Mouse (Mus musculus) midbrain, embryonic 14.5 days (tissue): ENCODE data around the gene Hnrnpl. TPM values are rescaled to one million over a fixed set of nuclear protein-coding genes. Genes with fewer than 3 reads are reported as not detected.
A peak's percentile ranks its signal among the peaks of the same experiment; 100 is the strongest.

Experiments
- ATAC-seq: fragments of 200-750 bp; cut with Nextera tagmentation; 2 replicates; pipeline ENCODE4 v1.8.0; 2017; ENCODE audit warnings: moderate number of reproducible peaks, moderate library complexity; ENCODE audit not compliant: low FRiP score, low TSS enrichment
- DNase-seq: peaks from one replicate; pipeline ENCODE4 v3.0.0-alpha.2; 2015
- H3K27ac ChIP-seq: fragments of 300-500 bp; sonication (generic); replicated peaks from 2 replicates; pipeline ENCODE4 v1.5.1; 2014; ENCODE audit warnings: mild to moderate bottlenecking, low read depth, low read length, moderate library complexity
- H3K27me3 ChIP-seq: fragments of 300-500 bp; sonication (generic); 2 replicates; pipeline ENCODE4 v1.6.1; 2014; ENCODE audit warnings: low read length, control low read depth, mixed read lengths; ENCODE audit not compliant: control insufficient read depth, insufficient read depth
- H3K36me3 ChIP-seq: fragments of 300-500 bp; sonication (generic); 2 replicates; pipeline ENCODE4 v1.6.1; 2014; ENCODE audit warnings: low read length, control low read depth; ENCODE audit not compliant: control insufficient read depth, insufficient read depth
- H3K4me1 ChIP-seq: fragments of 300-500 bp; sonication (generic); 2 replicates; pipeline ENCODE4 v1.6.1; 2014; ENCODE audit warnings: mild to moderate bottlenecking, antibody characterized with exemption, low read length, control low read depth; ENCODE audit not compliant: control insufficient read depth, insufficient read depth
- H3K4me2 ChIP-seq: fragments of 300-500 bp; sonication (generic); 2 replicates; pipeline ENCODE4 v1.6.1; 2014; ENCODE audit warnings: mild to moderate bottlenecking, low read length, moderate library complexity
- H3K4me3 ChIP-seq: fragments of 300-500 bp; sonication (generic); replicated peaks from 2 replicates; pipeline ENCODE4 v1.5.1; 2014; ENCODE audit warnings: low read depth, low read length
- H3K9ac ChIP-seq: fragments of 300-500 bp; sonication (generic); replicated peaks from 2 replicates; pipeline ENCODE4 v1.6.1; 2014; ENCODE audit warnings: mild to moderate bottlenecking, low read length, moderate library complexity
- H3K9me3 ChIP-seq: fragments of 300-500 bp; sonication (generic); 2 replicates; pipeline ENCODE4 v1.6.1; 2016; ENCODE audit warnings: low read length, control low read depth, mixed read lengths; ENCODE audit not compliant: control insufficient read depth
- WGBS: fragments of 180-500 bp; shearing (Covaris S2); extraction: QIAGEN DNeasy Blood & Tissue Kit; methylation state at CpG from one replicate; pipeline ENCODE4 v1.1.7; 2014; 5-methylcytosine and 5-hydroxymethylcytosine counted together
- polyA plus RNA-seq: library from polyadenylated mRNA; unstranded; fragments of >200 nt; fragmentation: Nextera tagmentation; extraction: Ambion mirVana; gene quantifications from 2 replicates; pipeline ENCODE4 v1.2.1, GENCODE M21; 2014

Hnrnpl gene
- polyA plus RNA-seq, 1 experiment from 2014 or later = 170 TPM

- ATAC-seq = no peak
- WGBS = 92% methylated on average over 3 of the region's 3 CpGs
- DNase-seq = no peak
Observed at GRCm38 (mm10) chr7:28770309-28770708, 38.0 kb upstream of the Hnrnpl start.

GRCm38 (mm10) chr7:28771867-28772266 lies 36.5 kb upstream of the Hnrnpl start:
- Histone ChIP-seq H3K4me3 (no peak overlapping the region), H3K4me1 (peaks cover 10% of the 10 kb centered on the region), H3K27ac (no peak overlapping the region), H3K36me3 (peaks cover 14% of the 10 kb centered on the region; the same call in 1 of the 2 replicates), H3K4me2 (no peak overlapping the region), H3K9me3 (no peaks in the 10 kb centered on the region), H3K9ac (no peak overlapping the region), H3K27me3 (no peaks in the 10 kb centered on the region)
- 92% methylated on average over 11 of the region's 11 CpGs for WGBS
- ATAC-seq = no peak
- no peak for DNase-seq

More at GRCm38 (mm10) chr7:28770309-28770708, 38.0 kb upstream of the Hnrnpl start:
- no peak overlapping the region for H3K9ac ChIP-seq
- H3K4me2 ChIP-seq = no peak overlapping the region
- no peak overlapping the region for H3K4me3 ChIP-seq
- H3K27me3 ChIP-seq = no peaks in the 10 kb centered on the region
- H3K9me3 ChIP-seq = no peaks in the 10 kb centered on the region
- peaks cover 12% of the 10 kb centered on the region; the same call in 1 of the 2 replicates for H3K36me3 ChIP-seq
- H3K4me1 ChIP-seq = peaks cover 14% of the 10 kb centered on the region
- H3K27ac ChIP-seq = no peak overlapping the region

GRCm38 (mm10) chr7:28773163-28773562 lies 35.2 kb upstream of the Hnrnpl start:
- Histone ChIP-seq H3K36me3 (peaks cover 25% of the 10 kb centered on the region; the same call in 1 of the 2 replicates), H3K4me1 (no peaks in the 10 kb centered on the region), H3K27ac (no peak overlapping the region), H3K27me3 (no peaks in the 10 kb centered on the region), H3K9me3 (no peaks in the 10 kb centered on the region), H3K4me3 (no peak overlapping the region), H3K9ac (no peak overlapping the region), H3K4me2 (no peak overlapping the region)
- ATAC-seq = no peak
- DNase-seq = no peak
- 84% methylated on average over 3 of the region's 3 CpGs for WGBS

- H3K9ac ChIP-seq = no peak overlapping the region
- DNase-seq (peak; percentile 51), ATAC-seq (peak; percentile 66; the same call in 1 of the 2 replicates)
- H3K4me3 ChIP-seq = no peak overlapping the region
- H3K36me3 ChIP-seq = peaks cover 25% of the 10 kb centered on the region; the same call in 1 of the 2 replicates
- H3K9me3 ChIP-seq = no peaks in the 10 kb centered on the region
- peak overlapping the region; percentile 39; the same call in 1 of the 2 replicates for H3K27ac ChIP-seq
- H3K4me1 ChIP-seq = no peaks in the 10 kb centered on the region
- H3K4me2 ChIP-seq = no peak overlapping the region
- 46% methylated on average over 12 of the region's 12 CpGs for WGBS
- H3K27me3 ChIP-seq = no peaks in the 10 kb centered on the region
Observed at GRCm38 (mm10) chr7:28774164-28774563, 34.2 kb upstream of the Hnrnpl start.

- no peak overlapping the region for H3K27ac ChIP-seq
- no peak overlapping the region for H3K9ac ChIP-seq
- no peaks in the 10 kb centered on the region for H3K4me1 ChIP-seq
- DNase-seq = no peak
- H3K4me2 ChIP-seq = no peak overlapping the region
- ATAC-seq = no peak
- peaks cover 25% of the 10 kb centered on the region; the same call in 1 of the 2 replicates for H3K36me3 ChIP-seq
- no peak overlapping the region for H3K4me3 ChIP-seq
- no peaks in the 10 kb centered on the region for H3K27me3 ChIP-seq
- no peaks in the 10 kb centered on the region for H3K9me3 ChIP-seq
- 86% methylated on average over 7 of the region's 7 CpGs for whole genome bisulfite sequencing
Observed at GRCm38 (mm10) chr7:28775129-28775528, 33.2 kb upstream of the Hnrnpl start.

GRCm38 (mm10) chr7:28778825-28779224 lies 29.5 kb upstream of the Hnrnpl start:
- DNase-seq = no peak
- 86% methylated on average over 9 of the region's 9 CpGs for WGBS
- H3K4me2 ChIP-seq = no peak overlapping the region
- no peak for ATAC-seq
- H3K9me3 ChIP-seq = no peaks in the 10 kb centered on the region
- peaks cover 26% of the 10 kb centered on the region for H3K36me3 ChIP-seq
- no peak overlapping the region for H3K27ac ChIP-seq
- H3K27me3 ChIP-seq = no peaks in the 10 kb centered on the region
- no peaks in the 10 kb centered on the region for H3K4me1 ChIP-seq
- no peak overlapping the region for H3K4me3 ChIP-seq
- no peak overlapping the region for H3K9ac ChIP-seq

GRCm38 (mm10) chr7:28780067-28780658 lies 28.2 kb upstream of the Hnrnpl start:
- 48% methylated on average over 6 of the region's 6 CpGs for WGBS
- H3K36me3 ChIP-seq = peaks cover 36% of the 10 kb centered on the region
- no peaks in the 10 kb centered on the region for H3K4me1 ChIP-seq
- DNase-seq (peak; percentile 93), ATAC-seq (0 out of 2 replicates have a peak, but pooled peaks have one; percentile 31)
- H3K4me3 ChIP-seq = no peak overlapping the region
- H3K27me3 ChIP-seq = no peaks in the 10 kb centered on the region
- H3K9ac ChIP-seq = no peak overlapping the region
- H3K9me3 ChIP-seq = no peaks in the 10 kb centered on the region
- H3K27ac ChIP-seq = no peak overlapping the region
- H3K4me2 ChIP-seq = no peak overlapping the region

- Histone ChIP-seq H3K4me1 (no peaks in the 10 kb centered on the region), H3K36me3 (peaks cover 39% of the 10 kb centered on the region), H3K9me3 (no peaks in the 10 kb centered on the region), H3K4me3 (no peak overlapping the region), H3K9ac (no peak overlapping the region), H3K27ac (no peak overlapping the region), H3K27me3 (no peaks in the 10 kb centered on the region), H3K4me2 (no peak overlapping the region)
- DNase-seq (no peak), ATAC-seq (no peak)
- WGBS = 86% methylated on average over 7 of the region's 7 CpGs
Observed at GRCm38 (mm10) chr7:28780857-28781256, 27.5 kb upstream of the Hnrnpl start.

- no peaks in the 10 kb centered on the region for H3K9me3 ChIP-seq
- H3K4me2 ChIP-seq = no peak overlapping the region
- no peak overlapping the region for H3K9ac ChIP-seq
- DNase-seq (no peak), ATAC-seq (no peak)
- no peaks in the 10 kb centered on the region for H3K4me1 ChIP-seq
- WGBS = 92% methylated on average over 8 of the region's 8 CpGs
- no peak overlapping the region for H3K27ac ChIP-seq
- H3K27me3 ChIP-seq = no peaks in the 10 kb centered on the region
- H3K36me3 ChIP-seq = peaks cover 41% of the 10 kb centered on the region
- H3K4me3 ChIP-seq = no peak overlapping the region
Observed at GRCm38 (mm10) chr7:28781261-28781663, 27.1 kb upstream of the Hnrnpl start.
